Mouse (Mus musculus): ENCODE measurements around the gene Acp4. TPM values are rescaled to one million over a fixed set of nuclear protein-coding genes. Genes with fewer than 3 reads are reported as not detected.

Gene Acp4
- total RNA-seq, 2 experiments from 2014 or later = not detected

- no peak overlapping the region for H3K4me3 ChIP-seq
- H3K27ac ChIP-seq = no peak overlapping the region; the same call in 1 of the 2 replicates
- intact Hi-C loops (cut with DNase I) = no loop called here
- no peak for TF ChIP-seq CTCF (IDR thresholded peaks at IDR 0.05)
- no peak for DNase-seq (ENCODE audit: extremely low spot score in 1 of 2, low spot score in 2 of 2)
These were observed 23.8 kb upstream of the Acp4 start for GRCm38 (mm10) chr7:44280959-44281358.

- H3K27ac ChIP-seq = no peak overlapping the region
- intact Hi-C loops (cut with DNase I) = loop anchor here (5.0 kb wide), 1 partner anchor 75 kb away; no protein-coding TSS in a partner anchor
- peak; percentile 58 for TF ChIP-seq CTCF (IDR thresholded peaks at IDR 0.05)
- no peak overlapping the region for H3K4me3 ChIP-seq
- peak in 1 of 2 experiments; percentile 69 for DNase-seq (ENCODE audit: extremely low spot score in 1 of 2, low spot score in 2 of 2)
These were observed 20.1 kb upstream of the Acp4 start for GRCm38 (mm10) chr7:44277250-44277622.

GRCm38 (mm10) chr7:44276461-44277249 is 19.5 kb upstream of the Acp4 start:
- Histone ChIP-seq H3K27ac (no peak overlapping the region), H3K4me3 (no peak overlapping the region)
- DNase-seq (ENCODE audit: extremely low spot score in 1 of 2, low spot score in 2 of 2) = no peak
- intact Hi-C loops (cut with DNase I) = loop anchor here (5.0 kb wide), 1 partner anchor 76 kb away; no protein-coding TSS in a partner anchor
- no peak for TF ChIP-seq CTCF (IDR thresholded peaks at IDR 0.05)

- intact Hi-C loops (cut with DNase I) = loop anchor here (5.0 kb wide), 1 partner anchor 77 kb away; no protein-coding TSS in a partner anchor
- H3K4me3 ChIP-seq = no peak overlapping the region
- no peak for DNase-seq (ENCODE audit: extremely low spot score in 1 of 2, low spot score in 2 of 2)
- H3K27ac ChIP-seq = no peak overlapping the region
- peak; percentile 5 for TF ChIP-seq CTCF (IDR thresholded peaks at IDR 0.05)
These were observed 18.4 kb upstream of the Acp4 start for GRCm38 (mm10) chr7:44275546-44275945.

- intact Hi-C loops (cut with DNase I) = no loop called here
- no peak overlapping the region for H3K4me3 ChIP-seq
- H3K27ac ChIP-seq = no peak overlapping the region
- TF ChIP-seq CTCF (IDR thresholded peaks at IDR 0.05) = no peak
- no peak for DNase-seq (ENCODE audit: extremely low spot score in 1 of 2, low spot score in 2 of 2)
These were observed 16.9 kb upstream of the Acp4 start for GRCm38 (mm10) chr7:44274096-44274495.

GRCm38 (mm10) chr7:44273446-44273845 is 16.3 kb upstream of the Acp4 start:
- H3K27ac ChIP-seq = no peak overlapping the region
- H3K4me3 ChIP-seq = no peak overlapping the region
- intact Hi-C loops (cut with DNase I) = no loop called here
- no peak for DNase-seq (ENCODE audit: extremely low spot score in 1 of 2, low spot score in 2 of 2)
- no peak for TF ChIP-seq CTCF (IDR thresholded peaks at IDR 0.05)

GRCm38 (mm10) chr7:44272546-44272945 is 15.4 kb upstream of the Acp4 start:
- TF ChIP-seq CTCF (IDR thresholded peaks at IDR 0.05) = no peak
- intact Hi-C loops (cut with DNase I) = no loop called here
- Histone ChIP-seq H3K4me3 (no peak overlapping the region), H3K27ac (no peak overlapping the region)
- no peak for DNase-seq (ENCODE audit: extremely low spot score in 1 of 2, low spot score in 2 of 2)

GRCm38 (mm10) chr7:44271309-44271708 is 14.1 kb upstream of the Acp4 start:
- H3K27ac ChIP-seq = no peak overlapping the region
- intact Hi-C loops (cut with DNase I) = no loop called here
- H3K4me3 ChIP-seq = no peak overlapping the region
- no peak for DNase-seq (ENCODE audit: extremely low spot score in 1 of 2, low spot score in 2 of 2)
- TF ChIP-seq CTCF (IDR thresholded peaks at IDR 0.05) = no peak

- no peak for DNase-seq (ENCODE audit: extremely low spot score in 1 of 2, low spot score in 2 of 2)
- Histone ChIP-seq H3K27ac (no peak overlapping the region), H3K4me3 (no peak overlapping the region)
- no peak for TF ChIP-seq CTCF (IDR thresholded peaks at IDR 0.05)
- intact Hi-C loops (cut with DNase I) = no loop called here
These were observed 12.2 kb upstream of the Acp4 start for GRCm38 (mm10) chr7:44269397-44269796.

- no peak overlapping the region for H3K27ac ChIP-seq
- no peak for TF ChIP-seq CTCF (IDR thresholded peaks at IDR 0.05)
- H3K4me3 ChIP-seq = no peak overlapping the region
- no peak for DNase-seq (ENCODE audit: extremely low spot score in 1 of 2, low spot score in 2 of 2)
- intact Hi-C loops (cut with DNase I) = no loop called here
These were observed 10.9 kb upstream of the Acp4 start for GRCm38 (mm10) chr7:44268117-44268516.

- DNase-seq (ENCODE audit: extremely low spot score in 1 of 2, low spot score in 2 of 2) = peak; percentile 93 to 98
- Histone ChIP-seq H3K27ac (no peak overlapping the region), H3K4me3 (peak overlapping the region; percentile 49)
- intact Hi-C loops (cut with DNase I) = loop anchor here (1.0 to 2.0 kb wide), 4 partner anchors 42 to 298 kb away; no protein-coding TSS in a partner anchor
- TF ChIP-seq CTCF (IDR thresholded peaks at IDR 0.05) = peak; percentile 98
These were observed 5.8 kb upstream of the Acp4 start for GRCm38 (mm10) chr7:44262791-44263643.

- TF ChIP-seq CTCF (IDR thresholded peaks at IDR 0.05) = no peak
- Histone ChIP-seq H3K4me3 (no peak within 1 kb of the TSS), H3K27ac (no peak within 1 kb of the TSS)
- intact Hi-C loops (cut with DNase I) = no loop called here
- DNase-seq (ENCODE audit: extremely low spot score in 1 of 2, low spot score in 2 of 2) = no peak
These were observed 4.0 kb upstream of the Acp4 start, which contains the start of gene Gm15517 for GRCm38 (mm10) chr7:44261147-44261546. Gene Gm15517 (plus strand): TSS chr7:44261447.

Measured in left cerebral cortex, adult 2 months (tissue).